Mouse (Mus musculus) thymus, adult 2 months (tissue): Measurements from ENCODE around the gene Ppp1r14a. TPM values are rescaled to one million over a fixed set of nuclear protein-coding genes. Genes with fewer than 3 reads are reported as not detected.

Experiments
- DNase-seq: peaks from one replicate; pipeline ENCODE4 v3.0.0; 2021
- H3K27ac ChIP-seq: fragments of 200-500 bp; 2 replicates; pipeline ENCODE4 v1.5.1; 2012; ENCODE audit warnings: low read length, control low read depth; ENCODE audit not compliant: control insufficient read depth, insufficient read depth
- H3K27me3 ChIP-seq: fragments of 200-500 bp; 2 replicates; pipeline ENCODE4 v1.6.1; 2012; ENCODE audit warnings: mild to moderate bottlenecking, low read length, moderate library complexity, mixed read lengths; ENCODE audit not compliant: control insufficient read depth, insufficient read depth
- H3K36me3 ChIP-seq: fragments of 200-500 bp; 2 replicates; pipeline ENCODE4 v1.6.1; 2012; ENCODE audit warnings: mild to moderate bottlenecking, low read length, moderate library complexity; ENCODE audit not compliant: control insufficient read depth, insufficient read depth
- H3K4me1 ChIP-seq: fragments of 200-500 bp; replicated peaks from 2 replicates; pipeline ENCODE4 v1.6.1; 2012; ENCODE audit warnings: low read length; ENCODE audit not compliant: control insufficient read depth, insufficient read depth
- H3K4me3 ChIP-seq: fragments of 200-500 bp; 2 replicates; pipeline ENCODE4 v1.5.1; 2012; ENCODE audit warnings: mild to moderate bottlenecking, low read length, control low read depth, moderate library complexity; ENCODE audit not compliant: control insufficient read depth, insufficient read depth
- CTCF ChIP-seq: fragments of 200-500 bp; IDR thresholded peaks from 2 replicates; pipeline ENCODE4 v1.5.1; 2012; ENCODE audit warnings: mild to moderate bottlenecking, control low read depth, low read length, moderate library complexity, borderline replicate concordance; ENCODE audit not compliant: control insufficient read depth, poor library complexity, insufficient read depth; ENCODE audit errors: extremely low read depth
- POLR2A ChIP-seq: fragments of 200-500 bp; IDR thresholded peaks from 2 replicates; pipeline ENCODE4 v1.6.1; 2012; ENCODE audit warnings: mild to moderate bottlenecking, low read length, control low read depth, moderate library complexity; ENCODE audit not compliant: control insufficient read depth, poor library complexity, insufficient read depth; ENCODE audit errors: extremely low read depth
- WGBS: fragments of 180-500 bp; shearing (Covaris S2); methylation state at CpG from one replicate; pipeline ENCODE4 v1.1.7; 2018; 5-methylcytosine and 5-hydroxymethylcytosine counted together
- polyA plus RNA-seq: library from polyadenylated mRNA; depleted of rRNA; stranded (reverse); fragments of >200 nt; gene quantifications from 2 replicates; pipeline ENCODE4 v1.2.3, GENCODE M21; 2012

Gene Ppp1r14a
- polyA plus RNA-seq, 1 experiment: 5.8 TPM

DNA sequence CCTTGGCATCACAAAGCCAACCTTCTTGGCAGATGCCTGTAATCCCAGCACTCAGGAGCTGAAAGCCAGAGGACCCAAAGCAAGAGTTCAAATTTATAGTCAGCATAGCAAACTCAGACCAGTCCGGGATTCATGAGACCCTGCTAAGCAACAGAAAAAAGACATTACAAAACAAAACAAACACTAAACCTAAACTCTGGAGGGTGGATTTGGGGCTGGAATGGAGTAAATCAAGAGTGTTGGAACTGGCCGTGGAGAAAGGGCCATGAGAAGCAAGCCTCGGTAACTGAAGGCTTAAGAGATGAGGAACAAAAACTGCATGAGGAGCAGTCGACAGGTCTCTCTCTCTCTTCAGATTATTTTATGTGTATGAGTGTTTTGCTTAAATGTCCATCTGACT, 5.2 kb upstream of the Ppp1r14a start:
- no peak for DNase-seq
- TF ChIP-seq CTCF: no peak
- no peak for TF ChIP-seq POLR2A
- Histone ChIP-seq H3K27ac (no peak overlapping the region), H3K36me3 (no peaks in the 10 kb centered on the region), H3K4me1 (peaks cover 21% of the 10 kb centered on the region), H3K27me3 (no peaks in the 10 kb centered on the region), H3K4me3 (no peak overlapping the region)
- WGBS: 88% methylated on average over 4 of the region's 4 CpGs

DNA sequence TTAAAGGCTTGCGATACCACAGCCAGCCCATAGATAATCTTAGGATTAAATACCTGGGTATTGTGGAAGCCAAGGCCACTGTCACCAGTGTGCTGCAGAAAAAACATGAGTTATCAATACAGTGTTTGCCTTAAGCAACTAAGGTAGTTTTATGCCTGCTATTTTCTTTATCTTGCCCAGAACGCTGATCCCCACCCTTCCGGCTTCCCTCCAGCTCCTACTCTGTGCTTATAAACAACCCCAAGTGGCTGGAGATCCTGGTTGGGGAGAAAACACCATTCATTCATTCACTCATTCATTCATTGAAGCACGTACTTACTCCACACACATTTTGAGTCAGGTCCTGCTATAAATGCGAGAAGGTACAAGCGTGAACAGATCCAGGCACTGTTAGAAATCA, 4.6 kb upstream of the Ppp1r14a start:
- H3K4me1 ChIP-seq: peaks cover 23% of the 10 kb centered on the region
- no peaks in the 10 kb centered on the region for H3K36me3 ChIP-seq
- H3K4me3 ChIP-seq: no peak overlapping the region
- WGBS: 97% methylated on average over 6 of the region's 6 CpGs
- H3K27me3 ChIP-seq: no peaks in the 10 kb centered on the region
- no peak for DNase-seq
- H3K27ac ChIP-seq: no peak overlapping the region
- no peak for TF ChIP-seq CTCF
- TF ChIP-seq POLR2A: no peak

GRCm38 (mm10) chr7:29287481-29287880, 1.6 kb upstream of the Ppp1r14a start:
- Histone ChIP-seq H3K4me1 (peaks cover 9% of the 10 kb centered on the region), H3K27me3 (no peaks in the 10 kb centered on the region), H3K36me3 (no peaks in the 10 kb centered on the region), H3K27ac (no peak overlapping the region), H3K4me3 (no peak overlapping the region)
- TF ChIP-seq CTCF (no peak), POLR2A (no peak)
- DNase-seq: no peak
- WGBS: 86% methylated on average over 7 of the region's 7 CpGs

- H3K27me3 ChIP-seq: no peaks in the 10 kb centered on the region
Measured at GRCm38 (mm10) chr7:29288079-29288478, 1.0 kb upstream of the Ppp1r14a start.

GRCm38 (mm10) chr7:29289856-29290255, 748 bp downstream of the Ppp1r14a start:
- Histone ChIP-seq H3K27me3 (no peaks in the 10 kb centered on the region), H3K36me3 (no peaks in the 10 kb centered on the region), H3K27ac (no peak overlapping the region), H3K4me1 (peaks cover 13% of the 10 kb centered on the region), H3K4me3 (no peak overlapping the region)
- WGBS: 97% methylated on average over 6 of the region's 6 CpGs
- TF ChIP-seq CTCF (no peak), POLR2A (no peak)
- no peak for DNase-seq

More at GRCm38 (mm10) chr7:29288079-29288478, 1.0 kb upstream of the Ppp1r14a start:
- no peak for DNase-seq
- Histone ChIP-seq H3K36me3 (no peaks in the 10 kb centered on the region), H3K4me3 (no peak overlapping the region), H3K4me1 (peaks cover 13% of the 10 kb centered on the region), H3K27ac (no peak overlapping the region)
- TF ChIP-seq POLR2A (no peak), CTCF (no peak)
- 94% methylated on average over 2 of the region's 2 CpGs for WGBS

DNA sequence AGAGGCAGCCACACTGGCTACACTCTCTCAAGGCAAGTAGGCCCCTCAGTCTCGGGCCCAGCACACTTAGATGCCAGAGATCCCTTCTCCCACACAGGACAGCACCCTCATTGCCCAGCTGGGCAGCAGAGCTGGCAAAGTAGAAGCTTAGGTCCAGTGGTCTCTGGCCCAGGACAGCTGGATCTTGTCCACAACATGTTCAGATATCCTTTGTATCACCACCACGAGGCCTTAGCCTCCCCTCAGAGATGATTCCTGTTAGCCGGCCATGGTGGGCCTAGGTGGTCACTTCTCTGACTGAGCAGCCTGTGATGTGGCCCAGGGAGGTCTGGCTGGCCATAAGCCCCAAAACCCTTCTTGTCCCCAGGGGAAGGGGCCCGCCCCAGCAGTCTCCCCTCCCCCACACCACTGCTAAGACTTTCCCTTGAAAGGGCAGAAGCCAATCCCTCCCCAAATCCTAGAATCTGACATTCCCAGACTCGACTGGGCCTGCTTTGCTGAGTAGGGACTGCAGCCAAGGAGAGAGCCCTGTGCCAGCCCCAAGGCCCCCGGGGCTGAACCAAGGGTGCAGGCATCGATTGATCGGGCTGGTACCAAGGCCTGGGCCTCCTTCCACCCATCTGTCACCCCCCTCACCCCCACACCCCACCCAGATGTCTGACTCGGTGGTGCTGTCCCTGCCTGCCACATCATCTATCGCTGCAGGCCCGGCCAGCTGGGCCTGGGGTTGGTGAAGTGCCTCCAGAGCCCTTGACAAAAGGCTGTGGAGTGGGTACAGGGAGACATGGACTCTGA, 1.8 kb downstream of the Ppp1r14a start:
- TF ChIP-seq CTCF: no peak
- no peak for TF ChIP-seq POLR2A
- Histone ChIP-seq H3K27me3 (no peaks in the 10 kb centered on the region), H3K36me3 (no peaks in the 10 kb centered on the region), H3K4me3 (no peak overlapping the region), H3K27ac (no peak overlapping the region), H3K4me1 (peaks cover 13% of the 10 kb centered on the region)
- WGBS: 90% methylated on average over 11 of the region's 11 CpGs
- DNase-seq: no peak

GRCm38 (mm10) chr7:29291616-29292457, 2.7 kb downstream of the Ppp1r14a start:
- TF ChIP-seq POLR2A: no peak
- no peak for TF ChIP-seq CTCF
- Histone ChIP-seq H3K4me3 (no peak overlapping the region), H3K4me1 (peaks cover 13% of the 10 kb centered on the region), H3K36me3 (no peaks in the 10 kb centered on the region), H3K27me3 (no peaks in the 10 kb centered on the region), H3K27ac (no peak overlapping the region)
- 87% methylated on average over 6 of the region's 7 CpGs for WGBS
- DNase-seq: no peak
